ENCODE assay signal across 10 mouse cellular contexts in genomic region chr10:18409068-18409467, GRCm38 (mm10).
A peak's percentile ranks its signal among the peaks of the same experiment; 100 is the strongest.
DNase-seq lines count a peak whose midpoint lies in the region; ATAC-seq and TF ChIP-seq lines count a peak whose summit lies in the region.
"Had no signal": no experiment of that assay in that cellular context is flagged by ENCODE, and none has a peak within 500 bp of the region (broad histone marks: within the 10 kb centered on the region; RNA-seq: fewer than 3 reads in every experiment).

No protein-coding gene starts in this region.

- peak overlapping the region; percentile 62 for H3K4me3 ChIP-seq in heart, embryonic 15.5 days
- peak overlapping the region; percentile 66 for H3K4me3 ChIP-seq in embryonic facial prominence, embryonic 10.5 days
- H3K4me3 ChIP-seq in forebrain, postnatal 0 days (ENCODE audit: low read depth, low read length) = peak overlapping the region; percentile 45
- H3K4me3 ChIP-seq in midbrain, embryonic 10.5 days = peak overlapping the region; percentile 67
- H3K4me3 ChIP-seq: erythroblast, embryonic 14.5 days had no signal

- 31% methylated on average over 2 of the region's 2 CpGs for WGBS in heart, embryonic 15.5 days
- WGBS in embryonic facial prominence, embryonic 10.5 days = 46% methylated on average over 2 of the region's 2 CpGs
- WGBS in forebrain, postnatal 0 days = 3% methylated on average over 2 of the region's 2 CpGs
- WGBS in midbrain, embryonic 10.5 days = 28% methylated on average over 2 of the region's 2 CpGs

- no peak for ATAC-seq in heart, embryonic 15.5 days (replicated peaks; ENCODE audit: insufficient number of reproducible peaks, insufficient read depth, low FRiP score, low read depth)
- ATAC-seq in forebrain, postnatal 0 days = no peak

- H3K27ac ChIP-seq in heart, embryonic 15.5 days = peak overlapping the region; percentile 6; the same call in 1 of the 2 replicates
- peak overlapping the region; percentile 65 for H3K27ac ChIP-seq in embryonic facial prominence, embryonic 10.5 days (replicated peaks)
- no peak overlapping the region for H3K27ac ChIP-seq in forebrain, postnatal 0 days (ENCODE audit: low read depth, low read length)
- peak overlapping the region; percentile 87 for H3K27ac ChIP-seq in midbrain, embryonic 10.5 days (replicated peaks)

- H3K9me3 ChIP-seq in heart, embryonic 15.5 days (replicated peaks) = no peaks in the 10 kb centered on the region
- H3K9me3 ChIP-seq in embryonic facial prominence, embryonic 10.5 days = no peaks in the 10 kb centered on the region
- no peaks in the 10 kb centered on the region for H3K9me3 ChIP-seq in forebrain, postnatal 0 days (ENCODE audit: low read length)
- H3K9me3 ChIP-seq in midbrain, embryonic 10.5 days (replicated peaks) = no peaks in the 10 kb centered on the region

- H3K9ac ChIP-seq in heart, embryonic 15.5 days = peak overlapping the region; percentile 54
- peak overlapping the region; percentile 57 for H3K9ac ChIP-seq in forebrain, postnatal 0 days

- no peaks in the 10 kb centered on the region for H3K36me3 ChIP-seq in heart, embryonic 15.5 days
- H3K36me3 ChIP-seq in embryonic facial prominence, embryonic 10.5 days (replicated peaks) = no peaks in the 10 kb centered on the region
- no peaks in the 10 kb centered on the region for H3K36me3 ChIP-seq in forebrain, postnatal 0 days (ENCODE audit: insufficient read depth)
- H3K36me3 ChIP-seq in midbrain, embryonic 10.5 days = no peaks in the 10 kb centered on the region

- intact Hi-C loops in heart, postnatal 36 days (cut with DNase I) = no loop called here

- DNase-seq in heart, postnatal 36 days = no peak
- no peak for DNase-seq in embryonic facial prominence, embryonic 10.5 days (ENCODE audit: low spot score)
- no peak for DNase-seq in forebrain, postnatal 0 days
- no peak for DNase-seq in midbrain, embryonic 10.5 days (ENCODE audit: low spot score)
- no peak for DNase-seq in B cell, adult 2 months
- no peak for DNase-seq in right cerebral cortex, adult 18-20 months
- no peak for DNase-seq in thymus, postnatal 4 days
- DNase-seq: adrenal gland, postnatal 36 days had no signal

- H3K4me2 ChIP-seq in heart, embryonic 15.5 days = peak overlapping the region; percentile 77
- peak overlapping the region; percentile 77 for H3K4me2 ChIP-seq in forebrain, postnatal 0 days (ENCODE audit: low read depth)

- H3K27me3 ChIP-seq in heart, embryonic 15.5 days = no peaks in the 10 kb centered on the region
- H3K27me3 ChIP-seq in embryonic facial prominence, embryonic 10.5 days (replicated peaks; ENCODE audit: low read depth, poor library complexity, severe bottlenecking) = no peaks in the 10 kb centered on the region
- H3K27me3 ChIP-seq in forebrain, postnatal 0 days (ENCODE audit: insufficient read depth, low read length) = no peaks in the 10 kb centered on the region
- no peaks in the 10 kb centered on the region for H3K27me3 ChIP-seq in midbrain, embryonic 10.5 days (ENCODE audit: low read depth, poor library complexity, severe bottlenecking)

- peaks cover 34% of the 10 kb centered on the region for H3K4me1 ChIP-seq in heart, embryonic 15.5 days (replicated peaks)
- peaks cover 57% of the 10 kb centered on the region for H3K4me1 ChIP-seq in embryonic facial prominence, embryonic 10.5 days
- peaks cover 25% of the 10 kb centered on the region for H3K4me1 ChIP-seq in forebrain, postnatal 0 days (ENCODE audit: insufficient read depth)
- peaks cover 70% of the 10 kb centered on the region for H3K4me1 ChIP-seq in midbrain, embryonic 10.5 days

- TF ChIP-seq CTCF in forebrain, postnatal 0 days (IDR thresholded peaks at IDR 0.05; ENCODE audit: low read depth) = no peak
